Mouse (Mus musculus) splenic B cell, adult 2 months (primary cell): ENCODE measurements around the gene Sgk1.
A peak's percentile ranks its signal among the peaks of the same experiment; 100 is the strongest.

Source experiments
- DNase-seq: peaks from one replicate; pipeline ENCODE4 v3.0.0-alpha.2; 2011; ENCODE audit warnings: low read depth, low spot score
- H3K27me3 ChIP-seq: 2 replicates; pipeline ENCODE4 v1.6.1; 2012; ENCODE audit warnings: mild to moderate bottlenecking, low read length, moderate library complexity, mixed read lengths; ENCODE audit not compliant: control insufficient read depth, poor library complexity, insufficient read depth, severe bottlenecking
- H3K36me3 ChIP-seq: 2 replicates; pipeline ENCODE4 v1.6.1; 2012; ENCODE audit warnings: mild to moderate bottlenecking, low read length, moderate library complexity, mixed read lengths; ENCODE audit not compliant: control insufficient read depth, poor library complexity, insufficient read depth, severe bottlenecking

Gene Sgk1

DNA sequence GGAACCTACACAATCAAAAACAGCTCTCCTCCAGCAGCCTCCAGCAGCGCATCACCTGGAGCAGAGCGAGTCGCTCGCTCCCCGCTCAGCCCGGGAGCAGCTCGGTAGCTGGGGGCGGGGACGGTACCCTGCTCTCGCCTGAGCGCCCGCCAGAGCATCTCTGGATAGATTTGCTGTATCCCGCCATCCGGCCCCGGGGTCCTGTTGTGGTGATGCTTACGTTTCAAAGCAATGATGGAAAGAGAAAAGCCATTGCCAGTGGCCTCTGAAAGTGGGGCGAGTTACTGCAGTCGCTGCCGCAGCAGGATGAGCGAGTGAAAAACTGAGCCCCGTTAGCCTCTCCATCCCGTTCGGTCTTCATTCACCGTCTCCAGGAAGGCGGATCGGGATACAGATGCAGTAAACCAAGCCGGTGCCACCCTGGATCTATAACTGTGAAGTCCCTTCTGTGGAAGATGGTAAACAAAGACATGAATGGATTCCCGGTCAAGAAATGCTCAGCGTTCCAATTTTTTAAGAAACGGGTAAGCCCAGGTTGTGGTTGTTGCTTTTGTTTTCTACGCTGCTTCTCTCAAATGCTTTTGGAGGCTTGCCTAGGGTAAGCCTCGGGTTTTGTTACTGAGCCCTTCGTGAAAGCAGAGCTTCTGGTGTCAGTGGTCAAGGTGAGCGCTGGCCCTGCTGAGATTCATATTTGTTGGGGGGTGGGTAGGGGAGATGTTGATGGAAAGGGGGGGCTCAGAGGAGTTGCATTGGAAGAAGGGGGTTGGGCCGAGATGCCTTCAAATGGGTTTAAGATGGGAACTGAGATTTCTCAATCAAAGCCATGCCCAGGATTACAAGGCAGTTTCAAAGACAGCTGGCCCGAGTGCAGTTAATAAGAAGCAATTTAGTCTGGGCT, at the start of gene Sgk1:
Gene Sgk1 (plus strand): TSS at position 1 of the 898 bp plus-strand sequence.
- no peaks in the 10 kb centered on the region for H3K27me3 ChIP-seq
- DNase-seq, result peak; percentile 31
- no peaks in the 10 kb centered on the region for H3K36me3 ChIP-seq

DNA sequence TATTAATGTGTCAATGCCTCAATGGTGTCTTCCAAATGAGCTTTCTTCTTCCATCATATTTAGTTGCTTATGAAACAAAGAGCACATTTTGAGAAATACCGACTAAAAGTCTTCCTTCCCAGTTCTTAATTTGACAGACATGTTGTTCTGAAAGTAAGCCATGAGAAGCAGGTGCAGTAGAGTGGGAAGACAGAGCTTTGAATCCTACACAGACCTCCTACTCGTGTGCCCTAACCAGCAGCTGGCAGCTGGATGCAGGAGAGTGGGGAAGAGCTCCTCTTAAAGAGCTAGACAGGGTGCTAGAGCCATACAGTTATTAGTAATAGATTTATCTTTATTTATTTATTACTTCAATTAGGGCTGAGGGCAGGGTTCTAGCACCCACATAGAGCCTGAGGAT, 49.7 kb upstream of the Sgk1 start:
- no peak for DNase-seq
- no peaks in the 10 kb centered on the region; the same call in 1 of the 2 replicates for H3K27me3 ChIP-seq
- no peaks in the 10 kb centered on the region for H3K36me3 ChIP-seq

DNA sequence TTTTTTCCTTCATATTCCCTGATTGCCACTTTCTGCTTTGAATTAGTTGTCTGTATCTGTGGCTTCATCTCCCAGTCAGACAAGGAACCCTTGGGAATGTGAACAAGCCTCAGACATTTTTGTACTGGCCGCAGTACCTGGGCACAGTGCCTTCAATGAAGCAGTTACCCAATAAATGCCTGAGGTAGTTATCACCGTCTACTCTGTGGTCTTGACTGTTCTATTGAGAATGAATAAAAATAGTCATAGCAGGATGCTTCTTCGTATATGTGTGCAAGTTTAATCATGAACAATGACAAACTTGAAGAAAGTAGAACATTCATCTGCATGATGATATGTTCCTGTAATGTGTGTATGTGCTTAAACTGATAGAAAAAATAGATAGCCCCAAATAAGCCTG, 48.2 kb upstream of the Sgk1 start:
- Histone ChIP-seq H3K36me3 (no peaks in the 10 kb centered on the region), H3K27me3 (no peaks in the 10 kb centered on the region; the same call in 1 of the 2 replicates)
- no peak for DNase-seq

DNA sequence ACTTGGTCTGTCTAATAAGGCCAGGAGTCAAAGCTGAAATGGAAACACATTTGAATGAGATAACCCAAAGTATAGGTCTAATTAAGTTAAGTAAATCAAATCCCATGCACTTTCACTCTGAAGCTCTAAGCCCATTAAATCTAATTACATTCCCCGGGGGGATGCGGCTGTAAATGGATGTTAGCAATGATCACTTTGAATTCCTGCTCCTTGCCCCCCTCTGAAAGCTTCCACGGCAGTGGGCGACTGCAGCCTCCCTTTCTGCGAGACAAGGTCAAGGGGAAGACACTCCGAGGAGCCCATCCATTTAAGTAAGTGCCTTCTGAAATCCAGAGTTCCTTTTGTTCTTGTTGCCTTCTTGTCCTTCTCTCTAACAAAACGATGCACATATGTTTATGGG, 46.9 kb upstream of the Sgk1 start:
- Histone ChIP-seq H3K36me3 (no peaks in the 10 kb centered on the region), H3K27me3 (no peaks in the 10 kb centered on the region; the same call in 1 of the 2 replicates)
- DNase-seq, result no peak

DNA sequence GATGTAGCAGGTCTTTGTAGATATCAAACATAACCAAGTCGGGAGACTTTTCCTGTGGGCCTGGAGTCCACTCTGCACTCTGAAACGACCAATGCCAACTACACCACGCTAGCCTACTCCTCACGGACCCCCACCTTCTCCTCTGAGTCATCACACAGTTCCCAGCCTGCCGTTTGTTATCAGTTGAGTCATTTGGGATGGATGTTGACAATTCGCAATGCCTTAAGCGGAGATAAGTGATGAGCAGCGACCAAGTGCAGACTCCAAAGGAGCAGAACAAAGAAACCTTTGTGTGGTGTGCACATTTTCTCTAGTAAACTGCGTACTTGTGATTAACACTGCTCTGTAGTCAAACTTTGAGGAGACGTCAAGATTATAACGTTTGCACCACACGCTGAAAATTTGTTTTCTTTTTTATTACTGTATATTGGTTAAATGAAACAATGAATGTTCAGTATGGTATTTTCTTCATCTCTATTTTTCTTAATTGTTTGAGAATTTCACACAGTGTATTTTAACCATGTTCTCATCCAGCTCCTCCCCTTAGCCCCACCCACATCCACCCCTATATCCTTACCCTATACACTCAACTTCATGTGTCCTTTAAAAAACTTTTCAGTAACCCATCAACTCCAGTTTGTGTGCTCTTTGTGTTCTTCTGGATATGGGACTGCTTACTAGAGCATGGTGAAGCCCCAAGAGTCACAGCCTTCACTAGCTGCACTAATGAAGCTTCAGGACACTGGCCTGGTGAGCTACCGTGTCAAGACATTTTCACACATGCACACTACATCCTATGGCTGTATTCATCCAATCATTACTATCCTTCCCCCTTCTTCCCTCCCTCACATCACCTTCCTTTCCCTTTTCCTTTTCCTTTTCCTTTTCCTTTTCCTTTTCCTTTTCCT, 42.5 kb upstream of the Sgk1 start:
- Histone ChIP-seq H3K27me3 (no peaks in the 10 kb centered on the region; the same call in 1 of the 2 replicates), H3K36me3 (no peaks in the 10 kb centered on the region)
- DNase-seq, result no peak

DNA sequence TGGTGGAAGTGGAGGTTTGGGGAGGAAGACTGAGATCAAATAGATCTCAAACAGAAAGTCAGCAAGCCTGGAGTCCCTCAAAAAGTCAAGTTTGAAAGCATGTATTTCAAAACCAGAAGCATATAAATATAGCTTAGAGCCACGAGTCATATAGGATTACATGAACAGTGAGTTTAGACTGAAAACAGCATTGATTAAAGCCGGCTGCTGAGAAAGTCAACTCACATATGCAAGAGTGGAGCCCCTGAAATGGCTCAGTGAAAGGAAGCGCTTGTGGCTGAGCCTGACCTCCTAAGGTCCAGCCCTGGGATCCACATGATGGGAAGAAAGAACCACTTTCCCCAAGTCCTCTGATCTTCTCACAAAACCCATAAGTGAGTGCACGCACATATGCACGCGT, 38.7 kb upstream of the Sgk1 start:
- no peaks in the 10 kb centered on the region for H3K27me3 ChIP-seq
- no peaks in the 10 kb centered on the region for H3K36me3 ChIP-seq
- no peak for DNase-seq

DNA sequence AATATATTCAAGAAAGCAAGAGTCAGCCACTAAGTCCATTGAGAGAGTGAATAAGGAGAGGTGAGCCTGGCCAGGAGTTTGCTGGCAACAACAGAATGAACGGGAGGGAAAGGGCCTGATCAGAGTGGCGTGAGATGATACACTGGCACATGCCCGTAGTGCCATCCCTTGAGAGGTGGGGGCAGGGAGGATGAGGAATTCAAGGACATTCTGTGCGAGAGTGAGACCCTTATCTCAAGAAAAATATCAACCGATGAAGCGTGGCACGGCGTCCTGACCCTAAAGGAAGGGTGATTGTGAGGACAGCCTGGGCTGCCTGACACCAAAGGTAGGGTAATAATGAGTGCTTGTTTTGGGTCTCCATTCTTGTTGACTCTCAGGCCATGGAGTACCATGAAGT, 38.1 kb upstream of the Sgk1 start:
- no peak for DNase-seq
- no peaks in the 10 kb centered on the region for H3K36me3 ChIP-seq
- H3K27me3 ChIP-seq, result no peaks in the 10 kb centered on the region

DNA sequence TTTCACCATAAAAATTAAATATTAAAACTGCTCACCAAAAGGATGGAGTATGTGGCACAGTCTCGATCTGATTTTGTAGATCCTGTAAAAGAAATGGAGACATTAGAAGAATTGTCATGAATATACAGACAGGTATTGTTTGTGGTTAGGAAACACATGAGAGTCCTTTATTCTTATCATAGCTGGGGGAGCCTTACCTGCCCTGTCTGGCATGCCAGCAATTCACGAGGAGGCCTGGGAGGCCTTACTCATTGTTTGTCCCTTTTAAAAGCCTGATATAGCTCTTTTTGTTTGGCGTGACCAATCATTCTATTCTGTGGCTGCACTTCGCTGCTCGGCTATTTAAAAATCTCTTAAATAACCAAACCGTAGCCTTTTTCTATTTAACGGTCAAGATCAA, 37.6 kb upstream of the Sgk1 start:
- DNase-seq, result no peak
- no peaks in the 10 kb centered on the region for H3K36me3 ChIP-seq
- H3K27me3 ChIP-seq, result no peaks in the 10 kb centered on the region

DNA sequence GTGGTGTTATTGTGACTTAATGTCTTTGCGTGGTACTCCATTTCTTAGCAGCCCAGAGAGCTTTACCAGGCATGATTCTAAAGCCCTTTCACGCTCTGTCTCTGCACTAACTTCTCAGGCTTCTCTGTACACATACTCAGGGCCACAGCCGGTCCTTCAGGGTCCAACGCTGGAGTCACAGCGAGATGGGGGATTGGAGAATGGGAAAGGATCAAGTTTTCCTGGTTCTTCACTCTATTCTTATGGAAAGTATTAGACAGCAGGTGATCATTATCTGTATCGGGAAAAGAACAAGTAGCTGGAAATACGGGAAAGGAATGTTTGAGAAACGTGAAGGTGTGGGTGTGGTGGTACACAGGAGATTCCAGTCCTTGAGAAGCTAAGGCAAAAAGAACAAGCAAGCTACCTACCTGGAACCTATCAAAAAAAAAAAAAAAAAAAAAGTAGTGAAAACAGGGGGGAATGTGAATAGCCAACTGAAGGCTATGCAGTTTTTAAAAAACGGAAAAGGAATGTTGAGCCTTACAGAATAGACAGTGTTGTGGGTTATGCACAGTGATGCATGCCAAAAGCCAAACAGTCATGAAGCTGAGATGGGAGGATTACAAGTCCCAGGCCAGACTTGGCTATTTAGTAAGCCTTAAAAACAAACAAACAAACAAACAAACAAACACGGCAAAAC, 36.2 kb upstream of the Sgk1 start:
- no peaks in the 10 kb centered on the region for H3K27me3 ChIP-seq
- no peaks in the 10 kb centered on the region for H3K36me3 ChIP-seq
- no peak for DNase-seq

DNA sequence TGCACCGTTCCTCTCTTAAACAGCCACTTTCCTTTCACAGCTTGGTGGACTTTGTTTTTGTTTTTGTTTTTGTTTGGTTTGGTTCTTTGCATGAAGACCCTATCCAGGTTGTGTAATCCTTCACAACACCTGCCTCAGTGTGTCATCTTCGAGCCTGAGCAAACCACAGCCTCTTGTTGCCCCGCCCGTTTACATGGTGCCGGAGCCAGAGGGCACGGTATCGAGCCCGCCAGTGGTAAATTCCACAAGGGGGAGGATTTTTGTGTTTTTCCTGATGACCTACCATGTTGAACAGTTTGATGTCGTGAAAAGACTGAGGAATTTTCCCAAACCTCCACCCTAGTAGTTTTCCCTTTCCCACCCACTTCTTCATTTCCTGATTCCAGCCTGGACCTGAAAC, 35.6 kb upstream of the Sgk1 start:
- DNase-seq, result no peak
- Histone ChIP-seq H3K36me3 (no peaks in the 10 kb centered on the region), H3K27me3 (no peaks in the 10 kb centered on the region)

DNA sequence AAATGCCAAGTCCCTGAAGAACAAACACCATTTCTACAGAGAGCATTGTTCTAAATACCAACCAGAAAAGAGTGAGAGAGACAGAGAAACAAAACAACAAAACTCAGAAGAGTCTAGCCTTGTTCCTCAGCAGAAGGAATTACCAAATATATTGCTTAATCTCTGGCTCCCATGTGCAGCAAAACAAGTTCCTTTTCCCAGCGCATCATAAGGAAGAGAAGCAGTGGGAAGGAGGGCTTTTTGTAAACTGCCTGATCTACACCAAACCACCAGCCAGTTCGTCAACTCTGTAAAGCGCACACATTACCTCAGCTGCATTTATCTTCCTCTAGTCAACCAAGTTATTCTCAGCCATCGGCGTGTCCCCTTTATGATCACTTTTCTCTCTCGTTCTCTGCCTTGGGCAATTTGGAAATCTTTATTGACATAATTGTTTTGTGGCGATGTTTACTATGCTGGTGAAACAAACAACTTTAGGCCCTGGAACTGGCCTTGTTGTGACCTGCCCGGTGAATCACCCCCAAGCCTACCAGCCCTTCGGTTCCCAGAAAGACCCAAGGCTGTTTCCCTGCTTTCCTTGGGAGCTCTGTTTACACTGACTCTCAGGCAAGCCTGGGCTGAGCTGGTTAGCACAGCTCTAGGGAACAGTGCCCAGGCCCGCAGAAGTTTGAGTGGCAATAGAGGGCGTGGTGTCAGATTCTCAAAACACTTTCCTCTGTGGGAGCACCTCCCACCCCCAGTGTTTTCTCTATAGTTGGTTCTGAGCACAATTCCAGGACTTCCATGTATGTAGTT, 34.8 kb upstream of the Sgk1 start:
- no peak for DNase-seq
- no peaks in the 10 kb centered on the region for H3K36me3 ChIP-seq
- no peaks in the 10 kb centered on the region for H3K27me3 ChIP-seq

DNA sequence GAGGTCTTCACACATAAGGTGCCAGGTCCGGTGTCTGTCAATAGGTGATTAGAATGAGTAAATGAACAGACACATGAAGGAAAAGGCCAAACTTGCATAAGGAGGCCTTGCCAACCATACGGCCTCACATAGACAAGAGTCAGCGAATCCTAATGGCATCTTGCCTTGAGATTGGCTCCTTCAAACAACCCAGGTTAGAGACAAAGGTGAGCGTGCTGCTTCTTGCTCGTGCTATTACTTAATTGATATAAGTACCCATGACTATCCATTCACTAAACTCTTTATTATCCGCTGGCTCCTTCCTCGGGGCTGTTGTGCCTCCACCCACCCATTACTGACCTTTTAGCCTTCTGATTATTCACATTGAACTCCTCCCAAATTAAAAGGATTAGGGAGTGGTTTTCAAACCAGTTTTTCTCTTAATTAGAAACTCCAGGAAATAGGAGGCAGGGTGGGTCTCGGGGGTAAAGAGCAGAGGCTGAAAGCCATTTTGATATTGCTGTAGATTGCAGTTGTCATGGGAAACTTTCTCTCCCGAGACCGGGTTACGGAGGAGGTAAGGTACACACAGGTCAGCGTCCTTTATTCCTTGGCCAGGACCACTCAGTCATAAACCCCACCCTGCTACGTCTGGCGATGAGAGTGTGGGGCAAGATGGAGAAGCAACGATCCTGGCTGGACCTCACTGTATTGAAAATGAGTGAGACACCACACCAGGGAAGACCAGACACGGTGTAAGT, 33.9 kb upstream of the Sgk1 start:
- no peak for DNase-seq
- H3K27me3 ChIP-seq, result no peaks in the 10 kb centered on the region
- H3K36me3 ChIP-seq, result no peaks in the 10 kb centered on the region

DNA sequence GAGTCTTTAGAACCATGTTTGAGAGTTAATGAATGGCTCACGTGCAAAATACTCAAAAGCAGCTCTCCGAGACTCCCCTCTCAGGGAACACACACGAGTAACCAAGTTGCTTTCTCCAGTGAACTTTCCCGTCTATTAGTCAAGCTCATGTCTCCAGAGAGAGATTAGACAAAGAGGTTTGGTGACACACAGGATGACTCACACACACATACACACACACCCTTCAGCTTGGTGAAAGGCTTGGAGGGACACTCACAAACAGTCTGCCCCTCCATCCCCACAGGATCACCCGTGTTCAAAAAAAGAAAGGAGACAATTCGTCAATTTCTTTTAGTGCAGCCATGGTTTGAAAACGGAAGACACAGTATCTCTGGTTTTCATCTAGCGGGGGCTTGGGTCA, 32.7 kb upstream of the Sgk1 start:
- no peak for DNase-seq
- Histone ChIP-seq H3K27me3 (no peaks in the 10 kb centered on the region), H3K36me3 (no peaks in the 10 kb centered on the region)
